Mouse (Mus musculus) heart, postnatal 0 days (tissue): Measurements from ENCODE around the gene Lpp.

Source experiments
- CTCF ChIP-seq: IDR thresholded peaks from 2 replicates; pipeline ENCODE4 v1.5.1; 2016; ENCODE audit warnings: antibody characterized with exemption, control low read depth, low read depth
- EP300 ChIP-seq: IDR thresholded peaks from 2 replicates; pipeline ENCODE4 v1.6.1; 2016; ENCODE audit warnings: antibody characterized with exemption, low read depth

- no peak for TF ChIP-seq CTCF
- TF ChIP-seq EP300 = no peak
Observed at GRCm38 (mm10) chr16:24607896-24608457, 214.7 kb downstream of the Lpp start.
